Mouse (Mus musculus): ENCODE measurements around the gene Gm9970. TPM values are rescaled to one million over a fixed set of nuclear protein-coding genes. Genes with fewer than 3 reads are reported as not detected.

The Gm9970 gene
- total RNA-seq, 2 experiments from 2014 or later: 0.74 TPM; not detected in 1

DNA sequence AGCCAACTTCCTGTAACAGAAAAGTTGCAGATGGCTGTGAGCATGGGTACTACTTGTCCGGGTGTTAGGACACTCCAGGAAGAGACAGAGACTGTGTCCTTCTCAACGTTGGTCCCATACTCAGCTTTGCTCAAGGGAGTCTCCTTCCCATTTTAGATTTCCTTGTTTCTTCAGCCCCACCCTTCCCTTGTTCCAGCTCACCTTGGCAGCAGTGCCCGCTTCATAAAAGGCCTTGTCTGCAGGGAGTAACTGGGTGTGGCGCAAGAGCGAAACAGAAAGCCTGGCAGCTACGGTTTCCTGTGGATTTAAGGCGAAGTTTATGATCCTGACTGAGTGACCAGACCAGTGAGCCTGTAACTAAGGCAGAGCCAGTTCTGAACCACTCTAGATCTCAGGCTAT lies 13.4 kb upstream of the Gm9970 start:
- Histone ChIP-seq H3K27ac (peak overlapping the region; percentile 63), H3K4me3 (no peak overlapping the region)
- no peak for DNase-seq (ENCODE audit: low spot score in 2 of 2)
- no peak for TF ChIP-seq CTCF (conservative IDR thresholded peaks at IDR 0.05)

DNA sequence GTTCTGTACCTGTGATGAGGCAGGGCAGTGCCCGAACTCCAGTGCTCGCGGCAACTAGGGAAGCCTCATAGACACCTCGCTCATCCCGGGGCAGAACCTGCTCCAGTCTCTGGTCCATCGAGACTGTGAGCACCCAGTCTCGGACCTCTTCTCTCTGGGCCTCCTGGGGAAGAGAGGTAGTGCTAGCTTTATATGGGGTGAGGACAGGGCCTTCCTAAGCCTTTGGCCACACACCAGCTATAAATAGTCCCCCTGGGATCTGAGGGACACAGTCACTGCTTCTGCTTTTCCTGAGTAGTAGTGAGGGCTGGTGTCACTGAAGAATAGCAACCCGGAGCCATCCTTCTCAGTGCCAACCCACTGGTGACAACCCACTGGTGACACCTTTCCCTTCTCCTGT lies 12.8 kb upstream of the Gm9970 start:
- Histone ChIP-seq H3K27ac (peak overlapping the region; percentile 63), H3K4me3 (no peak overlapping the region)
- no peak for TF ChIP-seq CTCF (conservative IDR thresholded peaks at IDR 0.05)
- no peak for DNase-seq (ENCODE audit: low spot score in 2 of 2)

DNA sequence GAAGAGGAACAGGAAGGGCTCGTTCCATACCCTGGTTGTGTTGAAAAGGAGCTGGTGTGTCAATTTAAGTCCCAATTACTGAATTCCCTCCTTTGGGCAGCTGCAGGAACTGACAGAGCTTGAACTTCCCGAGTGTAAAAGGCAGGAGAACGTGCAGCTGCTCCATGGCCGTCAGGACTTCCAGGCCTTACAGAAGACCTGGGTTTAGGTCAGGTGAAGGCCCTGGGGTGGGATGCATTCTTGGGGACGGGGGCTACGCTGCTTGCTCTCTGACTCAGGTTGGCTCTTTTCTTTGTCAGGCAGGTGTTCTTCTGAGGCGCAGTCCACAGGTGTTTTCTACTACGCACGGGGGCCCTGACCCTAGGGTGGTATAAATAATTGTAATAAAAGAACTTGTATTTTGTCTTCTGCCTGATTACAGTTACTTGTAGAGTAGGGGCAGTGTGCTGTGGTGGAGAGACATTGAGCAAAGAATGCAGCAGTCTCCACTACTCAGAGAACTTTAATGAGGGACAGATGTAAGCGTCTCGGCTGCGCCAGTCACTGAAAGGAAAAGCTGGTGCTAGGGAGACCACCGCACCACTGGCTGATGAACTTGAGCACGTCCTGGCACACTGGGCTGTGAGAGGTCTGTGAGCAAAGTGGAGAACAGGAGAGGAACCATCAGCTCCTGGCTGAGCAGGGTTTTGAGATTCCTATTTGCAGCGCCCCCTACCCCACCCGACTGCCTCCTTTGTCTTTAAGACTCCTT lies 11.9 kb upstream of the Gm9970 start:
- Histone ChIP-seq H3K27ac (no peak overlapping the region), H3K4me3 (no peak overlapping the region)
- TF ChIP-seq CTCF (conservative IDR thresholded peaks at IDR 0.05): no peak
- DNase-seq (ENCODE audit: low spot score in 2 of 2): no peak

DNA sequence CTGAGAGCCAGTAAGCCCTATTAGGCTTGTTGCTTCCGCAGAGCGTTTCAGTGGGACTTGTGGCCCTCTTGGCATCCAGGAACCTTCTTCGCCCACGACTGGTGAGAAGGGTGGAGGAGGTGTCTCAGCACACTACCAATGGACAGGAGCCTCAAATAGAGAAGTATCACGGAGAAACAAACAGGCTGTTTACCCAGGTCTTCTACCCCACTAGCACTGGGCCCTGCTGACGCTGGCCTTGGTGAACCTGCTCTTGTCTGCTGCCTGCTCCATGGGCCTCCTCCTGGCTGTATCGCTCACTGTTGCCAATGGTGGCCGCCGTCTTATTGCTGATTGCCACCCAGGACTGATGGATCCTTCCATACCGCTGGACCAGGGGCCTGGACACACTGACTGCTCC lies 11.1 kb upstream of the Gm9970 start:
- H3K27ac ChIP-seq: no peak overlapping the region; the same call in 1 of the 2 replicates
- no peak for TF ChIP-seq CTCF (conservative IDR thresholded peaks at IDR 0.05)

GRCm38 (mm10) chr5:31251541-31252101 lies 10.6 kb upstream of the Gm9970 start, which contains the start of gene Krtcap3:
Gene Krtcap3, plus strand, starts transcription at chr5:31251691.
- DNase-seq (ENCODE audit: low spot score in 2 of 2): no peak
- no peak within 1 kb of the TSS; the same call in 1 of the 2 replicates for H3K27ac ChIP-seq
- H3K4me3 ChIP-seq: no peak within 1 kb of the TSS
- no peak for TF ChIP-seq CTCF (conservative IDR thresholded peaks at IDR 0.05)

More for the DNA sequence above, 11.1 kb upstream of the Gm9970 start:
- DNase-seq (ENCODE audit: low spot score in 2 of 2): no peak
- H3K4me3 ChIP-seq: no peak overlapping the region

- no peak for TF ChIP-seq CTCF (conservative IDR thresholded peaks at IDR 0.05)
- no peak for DNase-seq (ENCODE audit: low spot score in 2 of 2)
- Histone ChIP-seq H3K4me3 (no peak overlapping the region), H3K27ac (no peak overlapping the region)
Observed at GRCm38 (mm10) chr5:31250716-31251115, 9.7 kb upstream of the Gm9970 start.

DNA sequence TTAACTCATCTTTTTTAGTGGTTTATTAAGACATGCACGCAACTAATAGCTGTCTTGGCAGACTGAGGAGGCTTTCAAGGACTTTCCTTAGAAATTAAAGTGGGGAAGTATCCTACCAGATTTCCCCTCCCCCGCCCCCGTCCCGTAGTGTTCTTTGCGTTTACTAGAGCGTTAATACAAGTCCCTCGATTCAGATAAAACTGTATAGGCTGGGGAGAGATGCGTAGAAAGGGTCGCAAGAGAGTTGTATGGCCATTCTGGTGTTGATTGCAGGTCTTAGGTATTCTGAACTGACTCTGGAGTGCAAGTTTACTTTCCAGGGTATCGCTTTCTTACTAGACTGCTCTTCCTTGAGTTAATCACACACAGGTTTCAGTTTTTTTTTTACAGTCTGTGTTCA lies 1.2 kb upstream of the Gm9970 start:
- peak overlapping the region; percentile 90 for H3K4me3 ChIP-seq
- DNase-seq (ENCODE audit: low spot score in 2 of 2): no peak
- peak overlapping the region; percentile 98; the same call in 1 of the 2 replicates for H3K27ac ChIP-seq
- no peak for TF ChIP-seq CTCF (conservative IDR thresholded peaks at IDR 0.05)

- H3K27ac ChIP-seq: peak overlapping the region; percentile 98
- DNase-seq (ENCODE audit: low spot score in 2 of 2): no peak
- H3K4me3 ChIP-seq: peak overlapping the region; percentile 90
- TF ChIP-seq CTCF (conservative IDR thresholded peaks at IDR 0.05): no peak
Observed at GRCm38 (mm10) chr5:31241522-31242034, 546 bp upstream of the Gm9970 start.

- Histone ChIP-seq H3K27ac (no peak overlapping the region), H3K4me3 (no peak overlapping the region)
- no peak for TF ChIP-seq CTCF (conservative IDR thresholded peaks at IDR 0.05)
- no peak for DNase-seq (ENCODE audit: low spot score in 2 of 2)
Observed at GRCm38 (mm10) chr5:31226641-31227040, 14.4 kb downstream of the Gm9970 start.

DNA sequence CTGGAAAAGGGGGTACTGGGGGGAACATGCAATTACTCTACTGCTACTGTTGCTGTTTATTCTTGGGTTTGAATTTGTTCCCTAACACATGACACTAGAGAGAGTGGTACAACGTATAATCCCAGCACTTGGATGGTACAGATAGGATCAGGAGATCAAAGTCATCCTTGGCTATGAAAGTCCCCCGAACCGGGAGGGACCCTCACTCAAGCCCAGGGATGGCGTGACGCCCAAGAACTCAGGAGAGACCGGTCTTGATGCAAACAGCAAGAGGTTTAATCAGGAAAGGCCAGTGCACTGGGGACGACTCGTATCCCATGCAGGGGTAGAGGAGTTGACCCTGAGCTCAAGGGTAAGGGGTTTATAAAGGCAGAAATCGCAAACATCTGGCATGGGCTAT lies 18.3 kb downstream of the Gm9970 start:
- no peak overlapping the region for H3K4me3 ChIP-seq
- H3K27ac ChIP-seq: no peak overlapping the region
- DNase-seq (ENCODE audit: low spot score in 2 of 2): no peak
- TF ChIP-seq CTCF (conservative IDR thresholded peaks at IDR 0.05): no peak

DNA sequence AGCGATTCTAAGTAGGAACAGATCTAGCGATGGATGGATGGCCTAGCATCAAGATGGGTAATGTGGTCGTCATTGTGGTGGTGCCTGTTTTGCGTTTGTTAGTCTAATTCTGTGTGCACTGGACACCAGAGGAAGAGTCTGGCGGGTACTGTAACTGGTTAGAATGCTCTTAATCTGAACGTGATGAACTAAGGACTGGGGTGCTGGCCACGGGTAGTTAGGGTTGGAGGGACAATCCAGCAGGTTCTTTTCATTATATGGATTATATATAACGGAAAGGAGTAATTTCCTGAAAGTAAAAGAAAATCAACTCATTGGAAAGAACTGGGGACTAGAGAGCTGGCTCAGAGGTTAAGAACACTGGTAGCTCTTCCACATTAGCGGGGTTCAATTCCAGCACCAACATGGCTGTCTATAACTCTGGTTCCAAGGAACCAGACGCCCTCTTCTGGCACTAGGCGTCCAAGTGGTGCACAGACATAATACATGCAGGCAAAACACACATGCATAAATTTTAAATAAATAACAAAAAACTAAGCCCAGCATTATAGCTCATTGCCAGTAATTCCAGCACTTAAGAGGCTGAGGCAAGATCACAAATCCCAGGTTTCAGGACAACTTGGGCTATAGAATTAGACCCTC lies 19.6 kb downstream of the Gm9970 start:
- Histone ChIP-seq H3K4me3 (peak overlapping the region; percentile 98), H3K27ac (peak overlapping the region; percentile 90)
- TF ChIP-seq CTCF (conservative IDR thresholded peaks at IDR 0.05): peak; percentile 66
- DNase-seq (ENCODE audit: low spot score in 2 of 2): no peak

GRCm38 (mm10) chr5:31220448-31221303 lies 20.4 kb downstream of the Gm9970 start, which contains the start of gene Ppm1g:
Gene Ppm1g, minus strand, starts transcription at chr5:31220687.
- Histone ChIP-seq H3K27ac (peak within 1 kb of the TSS; percentile 90), H3K4me3 (peak within 1 kb of the TSS; percentile 98)
- peak; percentile 96 to 98 for DNase-seq (ENCODE audit: low spot score in 2 of 2)
- peak; percentile 26 for TF ChIP-seq CTCF (conservative IDR thresholded peaks at IDR 0.05)
